Mouse (Mus musculus): Measurements from ENCODE around the gene Chp1. TPM values are rescaled to one million over a fixed set of nuclear protein-coding genes. Genes with fewer than 3 reads are reported as not detected.
A peak's percentile ranks its signal among the peaks of the same experiment; 100 is the strongest.
"Not testable (repeated sequence)": the region's sequence is repeated elsewhere in the genome, so short reads cannot be mapped to it uniquely, and the experiment has no call there.

The Chp1 gene
- total and polyA plus RNA-seq, 2 experiments from 2014 or later, result 52.4 to 54.8 TPM

GRCm38 (mm10) chr2:119617841-119618198 lies 70.3 kb downstream of the Chp1 start:
- H3K27me3 ChIP-seq (ENCODE audit: insufficient read depth, low read length), result no peaks in the 10 kb centered on the region
- DNase-seq (ENCODE audit: low spot score) (no peak), ATAC-seq (no peak)
- peak overlapping the region; percentile 54 for H3K9ac ChIP-seq (replicated peaks; ENCODE audit: low read length)
- no peak overlapping the region for H3K27ac ChIP-seq
- H3K4me3 ChIP-seq (ENCODE audit: low read length), result peak overlapping the region; percentile 88
- H3K4me1 ChIP-seq (ENCODE audit: insufficient read depth, low read length), result no peaks in the 10 kb centered on the region
- H3K36me3 ChIP-seq (ENCODE audit: insufficient read depth, low read length), result no peaks in the 10 kb centered on the region
- no peaks in the 10 kb centered on the region for H3K9me3 ChIP-seq (ENCODE audit: low read length)
- 0% methylated on average over 13 of the region's 13 CpGs for WGBS
- no peak for TF ChIP-seq CTCF (IDR thresholded peaks at IDR 0.05; ENCODE audit: low read depth)
- peak overlapping the region; percentile 98 for H3K4me2 ChIP-seq (ENCODE audit: low read depth, low read length)

DNA sequence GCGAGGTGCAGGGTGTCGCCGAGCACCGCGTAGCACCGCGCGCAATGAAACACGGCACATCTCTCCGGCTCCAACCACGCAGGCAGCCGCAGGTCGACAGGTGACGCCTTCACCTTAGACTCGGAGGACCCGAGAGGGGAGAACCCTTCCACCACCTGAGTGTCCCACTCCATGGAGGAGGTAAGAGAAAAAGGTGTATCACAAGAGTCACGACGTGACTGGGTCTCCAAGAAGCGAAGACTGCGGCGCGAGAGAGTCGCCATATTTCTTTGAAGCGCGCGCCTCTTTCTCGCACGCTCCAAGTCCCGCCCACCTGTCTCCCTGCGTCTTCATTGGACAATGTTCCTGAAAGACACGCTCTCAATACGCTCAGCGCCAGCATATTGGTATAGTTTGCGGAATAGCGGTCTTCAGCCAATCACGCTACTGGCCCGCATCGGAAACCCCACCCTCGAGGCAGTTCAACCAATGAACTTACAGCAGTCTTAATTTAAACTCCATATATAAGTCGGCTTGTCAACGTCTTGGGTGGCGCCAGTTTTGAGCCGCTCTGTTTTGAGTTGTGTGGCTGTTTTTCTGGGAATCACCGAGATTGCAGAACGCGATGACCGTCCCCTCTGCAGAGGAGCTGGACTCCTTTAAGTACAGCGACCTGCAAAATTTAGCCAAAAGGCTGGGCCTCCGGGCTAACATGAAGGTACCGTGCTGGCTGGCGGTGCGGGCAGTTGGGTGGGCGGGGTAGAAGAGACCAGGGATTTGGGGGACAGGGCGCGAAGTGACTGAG lies 70.9 kb downstream of the Chp1 start, which contains the start of the genes Nusap1 and Oip5:
Gene Nusap1, plus strand, starts transcription at position 100 of the 784 bp plus-strand sequence.
Gene Oip5, minus strand, starts transcription at position 271 of the 784 bp plus-strand sequence.
- TF ChIP-seq CTCF (IDR thresholded peaks at IDR 0.05; ENCODE audit: low read depth), result no peak
- H3K9ac ChIP-seq (replicated peaks; ENCODE audit: low read length), result peak within 1 kb of the TSS; percentile 54
- ATAC-seq (peak; percentile 100), DNase-seq (ENCODE audit: low spot score) (peak; percentile 99)
- H3K4me3 ChIP-seq (ENCODE audit: low read length), result peak within 1 kb of the TSS; percentile 88
- no peak within 1 kb of the TSS for H3K27ac ChIP-seq
- peak within 1 kb of the TSS; percentile 98 for H3K4me2 ChIP-seq (ENCODE audit: low read depth, low read length)
- no peaks in the 10 kb centered on the region for H3K36me3 ChIP-seq (ENCODE audit: insufficient read depth, low read length)
- no peaks in the 10 kb centered on the region for H3K27me3 ChIP-seq (ENCODE audit: insufficient read depth, low read length)
- no peaks in the 10 kb centered on the region for H3K4me1 ChIP-seq (ENCODE audit: insufficient read depth, low read length)
- WGBS, result under 1% methylated on average over 55 of the region's 55 CpGs
- no peaks in the 10 kb centered on the region for H3K9me3 ChIP-seq (ENCODE audit: low read length)

- 6% methylated on average over 6 of the region's 6 CpGs for WGBS
- peak overlapping the region; percentile 54; the same call in 1 of the 2 replicates for H3K9ac ChIP-seq (replicated peaks; ENCODE audit: low read length)
- not testable (repeated sequence) for ATAC-seq; H3K27ac ChIP-seq; H3K27me3 ChIP-seq (ENCODE audit: insufficient read depth, low read length); DNase-seq (ENCODE audit: low spot score); H3K9me3 ChIP-seq (ENCODE audit: low read length); H3K36me3 ChIP-seq (ENCODE audit: insufficient read depth, low read length); H3K4me1 ChIP-seq (ENCODE audit: insufficient read depth, low read length)
- peak overlapping the region; percentile 78 for H3K4me2 ChIP-seq (ENCODE audit: low read depth, low read length)
- peak overlapping the region; percentile 88 for H3K4me3 ChIP-seq (ENCODE audit: low read length)
Measured at GRCm38 (mm10) chr2:119619002-119619401, 71.5 kb downstream of the Chp1 start.

GRCm38 (mm10) chr2:119621302-119621701 lies 73.8 kb downstream of the Chp1 start:
- TF ChIP-seq CTCF (IDR thresholded peaks at IDR 0.05; ENCODE audit: low read depth), result no peak
- no peaks in the 10 kb centered on the region for H3K27me3 ChIP-seq (ENCODE audit: insufficient read depth, low read length)
- H3K4me2 ChIP-seq (ENCODE audit: low read depth, low read length), result no peak overlapping the region
- DNase-seq (ENCODE audit: low spot score) (no peak), ATAC-seq (no peak)
- no peak overlapping the region for H3K4me3 ChIP-seq (ENCODE audit: low read length)
- no peaks in the 10 kb centered on the region for H3K9me3 ChIP-seq (ENCODE audit: low read length)
- 99% methylated on average over 2 of the region's 2 CpGs for WGBS
- H3K36me3 ChIP-seq (ENCODE audit: insufficient read depth, low read length), result no peaks in the 10 kb centered on the region
- no peak overlapping the region for H3K27ac ChIP-seq
- H3K4me1 ChIP-seq (ENCODE audit: insufficient read depth, low read length), result no peaks in the 10 kb centered on the region
- no peak overlapping the region for H3K9ac ChIP-seq (replicated peaks; ENCODE audit: low read length)

Other genes with a start within 250 kb of the Chp1 start
- gene Dll4, start 221.9 kb upstream of the Chp1 start, total RNA-seq (2014; rRNA removed), result 4.2 and 4.3 TPM in 2 replicates
- 2.4 and 2.6 TPM in 2 replicates for gene Dll4, start 221.9 kb upstream of the Chp1 start, polyA plus RNA-seq (2015; fragmentation: Nextera tagmentation; extraction: Ambion mirVana)
- 12.4 and 22.6 TPM in 2 replicates for gene Chac1, start 196.5 kb upstream of the Chp1 start, total RNA-seq (2014; rRNA removed)
- gene Chac1, start 196.5 kb upstream of the Chp1 start, polyA plus RNA-seq (2015; fragmentation: Nextera tagmentation; extraction: Ambion mirVana), result 11.4 and 12.6 TPM in 2 replicates
- 12.3 and 13.4 TPM in 2 replicates for gene Ino80, start 70.0 kb upstream of the Chp1 start, total RNA-seq (2014; rRNA removed)
- gene Ino80, start 70.0 kb upstream of the Chp1 start, polyA plus RNA-seq (2015; fragmentation: Nextera tagmentation; extraction: Ambion mirVana), result 2.3 and 2.7 TPM in 2 replicates
- gene Exd1, start 70 bp upstream of the Chp1 start, total RNA-seq (2014; rRNA removed), result 0.83 and 1.2 TPM in 2 replicates
- 0.58 and 0.74 TPM in 2 replicates for gene Exd1, start 70 bp upstream of the Chp1 start, polyA plus RNA-seq (2015; fragmentation: Nextera tagmentation; extraction: Ambion mirVana)
- gene Nusap1, start 70.6 kb downstream of the Chp1 start, total RNA-seq (2014; rRNA removed), result 7.1 and 8.4 TPM in 2 replicates
- gene Nusap1, start 70.6 kb downstream of the Chp1 start, polyA plus RNA-seq (2015; fragmentation: Nextera tagmentation; extraction: Ambion mirVana), result 13.3 and 13.8 TPM in 2 replicates
- 5.8 and 6.2 TPM in 2 replicates for gene Oip5, start 70.8 kb downstream of the Chp1 start, total RNA-seq (2014; rRNA removed)
- gene Oip5, start 70.8 kb downstream of the Chp1 start, polyA plus RNA-seq (2015; fragmentation: Nextera tagmentation; extraction: Ambion mirVana), result 6.0 and 6.4 TPM in 2 replicates
- gene Ndufaf1, start 115.1 kb downstream of the Chp1 start, total RNA-seq (2014; rRNA removed), result 16.3 and 18.2 TPM in 2 replicates
- 45.5 and 50.2 TPM in 2 replicates for gene Ndufaf1, start 115.1 kb downstream of the Chp1 start, polyA plus RNA-seq (2015; fragmentation: Nextera tagmentation; extraction: Ambion mirVana)
- 17.4 and 19.8 TPM in 2 replicates for gene Rtf1, start 127.4 kb downstream of the Chp1 start, total RNA-seq (2014; rRNA removed)
- gene Rtf1, start 127.4 kb downstream of the Chp1 start, polyA plus RNA-seq (2015; fragmentation: Nextera tagmentation; extraction: Ambion mirVana), result 58.9 and 64.9 TPM in 2 replicates
- 5.8 and 8.5 TPM in 2 replicates for gene Itpka, start 194.6 kb downstream of the Chp1 start, total RNA-seq (2014; rRNA removed)
- gene Itpka, start 194.6 kb downstream of the Chp1 start, polyA plus RNA-seq (2015; fragmentation: Nextera tagmentation; extraction: Ambion mirVana), result 3.3 and 3.5 TPM in 2 replicates
- gene Ltk, start 212.7 kb downstream of the Chp1 start, total RNA-seq (2014; rRNA removed), result 5.8 and 8.5 TPM in 2 replicates
- gene Ltk, start 212.7 kb downstream of the Chp1 start, polyA plus RNA-seq (2015; fragmentation: Nextera tagmentation; extraction: Ambion mirVana), result 2.0 TPM in 2 replicates
- 19.6 and 22.5 TPM in 2 replicates for gene Rpap1, start 239.8 kb downstream of the Chp1 start, total RNA-seq (2014; rRNA removed)
- gene Rpap1, start 239.8 kb downstream of the Chp1 start, polyA plus RNA-seq (2015; fragmentation: Nextera tagmentation; extraction: Ambion mirVana), result 11.2 and 11.9 TPM in 2 replicates